Mouse (Mus musculus) forebrain, embryonic 10.5 days (tissue): ENCODE measurements around the gene Zfp72. TPM values are rescaled to one million over a fixed set of nuclear protein-coding genes. Genes with fewer than 3 reads are reported as not detected.
A peak's percentile ranks its signal among the peaks of the same experiment; 100 is the strongest.

Experiments
- DNase-seq: peaks from one replicate; pipeline ENCODE4 v3.0.0-alpha.2; 2017; ENCODE audit warnings: low spot score; ENCODE audit errors: extremely low spot score
- H3K27ac ChIP-seq: fragments of 300-500 bp; sonication (generic); 2 replicates; pipeline ENCODE4 v1.5.1; 2016; ENCODE audit warnings: mild to moderate bottlenecking
- H3K27me3 ChIP-seq: fragments of 300-500 bp; sonication (generic); 2 replicates; pipeline ENCODE4 v1.6.1; 2016; ENCODE audit warnings: mild to moderate bottlenecking; ENCODE audit not compliant: poor library complexity, severe bottlenecking
- H3K36me3 ChIP-seq: fragments of 300-500 bp; sonication (generic); replicated peaks from 2 replicates; pipeline ENCODE4 v1.6.1; 2016; ENCODE audit warnings: mild to moderate bottlenecking, moderate library complexity
- H3K4me1 ChIP-seq: fragments of 300-500 bp; sonication (generic); 2 replicates; pipeline ENCODE4 v1.6.1; 2016
- H3K4me3 ChIP-seq: fragments of 300-500 bp; sonication (generic); 2 replicates; pipeline ENCODE4 v1.5.1; 2016; ENCODE audit warnings: mild to moderate bottlenecking, moderate library complexity
- H3K9me3 ChIP-seq: fragments of 300-500 bp; sonication (generic); 2 replicates; pipeline ENCODE4 v1.6.1; 2016; ENCODE audit warnings: mild to moderate bottlenecking, moderate library complexity
- WGBS: fragments of 180-500 bp; shearing (Covaris S2); methylation state at CpG from one replicate; pipeline ENCODE4 v1.1.7; 2016; 5-methylcytosine and 5-hydroxymethylcytosine counted together
- polyA plus RNA-seq: library from polyadenylated mRNA; unstranded; fragments of >200 nt; fragmentation: Nextera tagmentation; extraction: Ambion mirVana; gene quantifications from 2 replicates; pipeline ENCODE4 v1.2.1, GENCODE M21; 2016

The Zfp72 gene
- 4.3 and 6.5 TPM in 2 replicates for polyA plus RNA-seq

GRCm38 (mm10) chr13:74390371-74390990 is at the start of gene Zfp72:
Zfp72 (minus strand) TSS chr13:74390836.
- WGBS, result 3% methylated on average over 14 of the region's 14 CpGs
- no peaks in the 10 kb centered on the region for H3K9me3 ChIP-seq
- no peaks in the 10 kb centered on the region for H3K36me3 ChIP-seq
- DNase-seq, result peak; percentile 61
- H3K27ac ChIP-seq, result peak within 1 kb of the TSS; percentile 81
- peak within 1 kb of the TSS; percentile 67 for H3K4me3 ChIP-seq
- H3K4me1 ChIP-seq, result peaks cover 6% of the 10 kb centered on the region
- no peaks in the 10 kb centered on the region for H3K27me3 ChIP-seq

- Histone ChIP-seq H3K27ac (no peak overlapping the region), H3K4me3 (no peak overlapping the region), H3K36me3 (peaks cover 22% of the 10 kb centered on the region), H3K4me1 (no peaks in the 10 kb centered on the region), H3K27me3 (no peaks in the 10 kb centered on the region), H3K9me3 (peaks cover 70% of the 10 kb centered on the region)
- DNase-seq, result no peak
- WGBS, result 27% methylated on average over 19 of the region's 19 CpGs
Measured at GRCm38 (mm10) chr13:74439895-74440294, 49.3 kb upstream of the Zfp72 start.

- Histone ChIP-seq H3K4me3 (peak within 1 kb of the TSS; percentile 11; the same call in 1 of the 2 replicates), H3K36me3 (no peaks in the 10 kb centered on the region), H3K4me1 (peaks cover 9% of the 10 kb centered on the region), H3K9me3 (no peaks in the 10 kb centered on the region), H3K27ac (no peak within 1 kb of the TSS), H3K27me3 (no peaks in the 10 kb centered on the region)
- WGBS, result 12% methylated on average over 11 of the region's 11 CpGs
- DNase-seq, result peak; percentile 17
Measured at GRCm38 (mm10) chr13:74399298-74399839, 8.7 kb upstream of the Zfp72 start, which contains the start of gene Ftl1-ps1. Ftl1-ps1 (plus strand) TSS chr13:74399694.

GRCm38 (mm10) chr13:74391156-74391555 is 520 bp upstream of the Zfp72 start:
- H3K4me1 ChIP-seq, result peaks cover 6% of the 10 kb centered on the region
- no peaks in the 10 kb centered on the region for H3K9me3 ChIP-seq
- H3K27me3 ChIP-seq, result no peaks in the 10 kb centered on the region
- no peak overlapping the region for H3K27ac ChIP-seq
- WGBS, result 80% methylated on average over 2 of the region's 2 CpGs
- H3K4me3 ChIP-seq, result no peak overlapping the region
- no peaks in the 10 kb centered on the region for H3K36me3 ChIP-seq
- no peak for DNase-seq

GRCm38 (mm10) chr13:74389730-74390129 is 906 bp downstream of the Zfp72 start:
- Histone ChIP-seq H3K9me3 (no peaks in the 10 kb centered on the region), H3K4me3 (peak overlapping the region; percentile 67)
- WGBS, result 73% methylated on average over 6 of the region's 6 CpGs

GRCm38 (mm10) chr13:74382289-74382688 is 8.3 kb downstream of the Zfp72 start:
- Histone ChIP-seq H3K4me3 (no peak overlapping the region), H3K36me3 (no peaks in the 10 kb centered on the region), H3K4me1 (peaks cover 14% of the 10 kb centered on the region), H3K27ac (no peak overlapping the region), H3K9me3 (no peaks in the 10 kb centered on the region), H3K27me3 (no peaks in the 10 kb centered on the region)
- DNase-seq, result no peak
- WGBS, result 69% methylated on average over 3 of the region's 3 CpGs

More at GRCm38 (mm10) chr13:74389730-74390129, 906 bp downstream of the Zfp72 start:
- H3K36me3 ChIP-seq, result no peaks in the 10 kb centered on the region
- H3K27ac ChIP-seq, result no peak overlapping the region
- H3K4me1 ChIP-seq, result peaks cover 6% of the 10 kb centered on the region
- no peak for DNase-seq
- no peaks in the 10 kb centered on the region for H3K27me3 ChIP-seq

- Histone ChIP-seq H3K27ac (no peak overlapping the region), H3K4me1 (peaks cover 14% of the 10 kb centered on the region), H3K4me3 (no peak overlapping the region), H3K36me3 (no peaks in the 10 kb centered on the region), H3K9me3 (no peaks in the 10 kb centered on the region), H3K27me3 (no peaks in the 10 kb centered on the region)
- 77% methylated on average over 10 of the region's 10 CpGs for WGBS
- DNase-seq, result no peak
Measured at GRCm38 (mm10) chr13:74381533-74382276, 8.9 kb downstream of the Zfp72 start.

GRCm38 (mm10) chr13:74363859-74364235 is 26.8 kb downstream of the Zfp72 start, which contains the start of gene Lrrc14b:
Lrrc14b (minus strand) TSS chr13:74364005.
- Histone ChIP-seq H3K4me1 (no peaks in the 10 kb centered on the region), H3K9me3 (no peaks in the 10 kb centered on the region), H3K27me3 (no peaks in the 10 kb centered on the region), H3K27ac (no peak within 1 kb of the TSS), H3K4me3 (no peak within 1 kb of the TSS), H3K36me3 (peaks cover 40% of the 10 kb centered on the region)
- WGBS, result 89% methylated on average over 8 of the region's 8 CpGs
- DNase-seq, result no peak

- Histone ChIP-seq H3K4me3 (no peak overlapping the region), H3K27me3 (no peaks in the 10 kb centered on the region), H3K36me3 (peaks cover 45% of the 10 kb centered on the region), H3K27ac (no peak overlapping the region), H3K4me1 (no peaks in the 10 kb centered on the region), H3K9me3 (no peaks in the 10 kb centered on the region)
- DNase-seq, result no peak
- 90% methylated on average over 13 of the region's 13 CpGs for WGBS
Measured at GRCm38 (mm10) chr13:74363176-74363858, 27.3 kb downstream of the Zfp72 start.

- no peaks in the 10 kb centered on the region for H3K9me3 ChIP-seq
- no peak overlapping the region for H3K4me3 ChIP-seq
- peaks cover 56% of the 10 kb centered on the region for H3K36me3 ChIP-seq
- no peak for DNase-seq
- 77% methylated on average over 2 of the region's 2 CpGs for WGBS
- H3K27ac ChIP-seq, result no peak overlapping the region
- no peaks in the 10 kb centered on the region for H3K27me3 ChIP-seq
- H3K4me1 ChIP-seq, result no peaks in the 10 kb centered on the region
Measured at GRCm38 (mm10) chr13:74362218-74362617, 28.4 kb downstream of the Zfp72 start.

GRCm38 (mm10) chr13:74356491-74356890 is 34.1 kb downstream of the Zfp72 start:
- Histone ChIP-seq H3K4me3 (no peak overlapping the region), H3K36me3 (peaks cover 90% of the 10 kb centered on the region), H3K4me1 (no peaks in the 10 kb centered on the region), H3K9me3 (no peaks in the 10 kb centered on the region), H3K27ac (no peak overlapping the region), H3K27me3 (no peaks in the 10 kb centered on the region)
- no peak for DNase-seq
- WGBS, result 94% methylated on average over 13 of the region's 13 CpGs

GRCm38 (mm10) chr13:74350435-74350906 is 40.2 kb downstream of the Zfp72 start:
- peak overlapping the region; percentile 83 for H3K4me3 ChIP-seq
- no peak for DNase-seq
- H3K27me3 ChIP-seq, result no peaks in the 10 kb centered on the region
- H3K9me3 ChIP-seq, result no peaks in the 10 kb centered on the region
- H3K36me3 ChIP-seq, result peaks cover 29% of the 10 kb centered on the region
- H3K4me1 ChIP-seq, result peaks cover 25% of the 10 kb centered on the region
- WGBS, result under 1% methylated on average over 15 of the region's 15 CpGs
- H3K27ac ChIP-seq, result peak overlapping the region; percentile 97
